Mouse (Mus musculus) heart, embryonic 16.5 days (tissue): ENCODE results near the gene Sorcs2. TPM values are rescaled to one million over a fixed set of nuclear protein-coding genes. Genes with fewer than 3 reads are reported as not detected.

Experiments used
- ATAC-seq: fragments of 200-750 bp; cut with Nextera tagmentation; replicated peaks from 2 replicates; pipeline ENCODE4 v1.8.0; 2017; ENCODE audit warnings: moderate number of reproducible peaks; ENCODE audit not compliant: insufficient read depth, low FRiP score; ENCODE audit errors: extremely low read depth
- H3K27ac ChIP-seq: fragments of 300-500 bp; sonication (generic); 2 replicates; pipeline ENCODE4 v1.5.1; 2014; ENCODE audit warnings: mild to moderate bottlenecking, low read length, control low read depth, moderate library complexity
- H3K27me3 ChIP-seq: fragments of 300-500 bp; sonication (generic); 2 replicates; pipeline ENCODE4 v1.6.1; 2014; ENCODE audit warnings: low read length, mixed read lengths; ENCODE audit not compliant: control insufficient read depth, insufficient read depth
- H3K36me3 ChIP-seq: fragments of 300-500 bp; sonication (generic); 2 replicates; pipeline ENCODE4 v1.6.1; 2014; ENCODE audit not compliant: control insufficient read depth, insufficient read depth
- H3K4me1 ChIP-seq: fragments of 300-500 bp; sonication (generic); 2 replicates; pipeline ENCODE4 v1.6.1; 2014; ENCODE audit warnings: low read length, mixed read lengths; ENCODE audit not compliant: control insufficient read depth, insufficient read depth
- H3K4me2 ChIP-seq: fragments of 300-500 bp; sonication (generic); 2 replicates; pipeline ENCODE4 v1.6.1; 2014; ENCODE audit warnings: low read depth, mild to moderate bottlenecking, control low read depth, low read length
- H3K4me3 ChIP-seq: fragments of 300-500 bp; sonication (generic); 2 replicates; pipeline ENCODE4 v1.5.1; 2014; ENCODE audit warnings: mild to moderate bottlenecking, control low read depth, low read length
- H3K9ac ChIP-seq: fragments of 300-500 bp; sonication (generic); 2 replicates; pipeline ENCODE4 v1.6.1; 2014; ENCODE audit warnings: low read length, control low read depth
- H3K9me3 ChIP-seq: fragments of 300-500 bp; sonication (generic); replicated peaks from 2 replicates; pipeline ENCODE4 v1.6.1; 2016; ENCODE audit warnings: low read length; ENCODE audit not compliant: control insufficient read depth
- WGBS: fragments of 180-500 bp; shearing (Covaris S2); extraction: QIAGEN DNeasy Blood & Tissue Kit; methylation state at CpG from one replicate; pipeline ENCODE4 v1.1.7; 2014; 5-methylcytosine and 5-hydroxymethylcytosine counted together
- polyA plus RNA-seq: library from polyadenylated mRNA; unstranded; fragments of >200 nt; fragmentation: Nextera tagmentation; extraction: Ambion mirVana; gene quantifications from 2 replicates; pipeline ENCODE4 v1.2.1, GENCODE M21; 2015

Sorcs2 gene
- polyA plus RNA-seq, 1 experiment from 2014 or later, result 8.2 TPM

DNA sequence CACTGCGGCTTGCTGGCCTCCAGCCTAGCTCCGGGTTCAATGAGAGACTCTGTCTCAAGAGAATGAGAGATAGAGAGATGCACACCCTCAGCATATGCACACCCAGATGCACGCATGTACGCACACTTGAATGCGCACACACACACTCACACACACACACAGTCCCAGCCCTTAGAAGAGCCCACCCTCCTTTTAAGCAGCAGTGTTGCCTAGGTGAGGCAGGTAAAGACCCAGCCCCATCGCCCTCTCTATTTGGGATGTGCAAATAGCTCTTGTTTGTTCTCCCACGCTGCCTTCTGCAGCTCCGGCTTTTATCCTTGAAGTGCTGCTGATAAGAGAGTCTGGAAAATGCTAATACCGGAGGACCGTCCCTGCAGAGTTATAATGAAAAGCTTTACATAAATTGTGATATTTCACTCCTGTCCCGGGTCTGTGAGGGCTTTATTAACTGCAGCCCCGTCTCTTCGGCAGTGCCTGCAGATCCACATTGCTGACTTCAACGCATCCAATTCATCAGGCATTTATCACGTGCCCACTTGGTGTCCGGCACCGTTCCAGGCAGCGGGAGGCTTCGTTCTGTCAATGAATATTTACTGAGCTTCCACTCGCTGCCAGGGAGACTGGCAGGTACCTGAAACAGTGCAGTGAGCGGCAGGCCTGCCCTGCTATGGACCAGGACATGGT, 67.3 kb downstream of the Sorcs2 start:
- no peak overlapping the region for H3K9ac ChIP-seq
- H3K9me3 ChIP-seq, result no peaks in the 10 kb centered on the region
- no peak overlapping the region for H3K4me3 ChIP-seq
- H3K4me2 ChIP-seq, result no peak overlapping the region
- H3K4me1 ChIP-seq, result peaks cover 9% of the 10 kb centered on the region; the same call in 1 of the 2 replicates
- H3K27ac ChIP-seq, result no peak overlapping the region
- no peaks in the 10 kb centered on the region for H3K36me3 ChIP-seq
- ATAC-seq, result no peak
- no peaks in the 10 kb centered on the region for H3K27me3 ChIP-seq
- WGBS, result 38% methylated on average over 21 of the region's 21 CpGs

DNA sequence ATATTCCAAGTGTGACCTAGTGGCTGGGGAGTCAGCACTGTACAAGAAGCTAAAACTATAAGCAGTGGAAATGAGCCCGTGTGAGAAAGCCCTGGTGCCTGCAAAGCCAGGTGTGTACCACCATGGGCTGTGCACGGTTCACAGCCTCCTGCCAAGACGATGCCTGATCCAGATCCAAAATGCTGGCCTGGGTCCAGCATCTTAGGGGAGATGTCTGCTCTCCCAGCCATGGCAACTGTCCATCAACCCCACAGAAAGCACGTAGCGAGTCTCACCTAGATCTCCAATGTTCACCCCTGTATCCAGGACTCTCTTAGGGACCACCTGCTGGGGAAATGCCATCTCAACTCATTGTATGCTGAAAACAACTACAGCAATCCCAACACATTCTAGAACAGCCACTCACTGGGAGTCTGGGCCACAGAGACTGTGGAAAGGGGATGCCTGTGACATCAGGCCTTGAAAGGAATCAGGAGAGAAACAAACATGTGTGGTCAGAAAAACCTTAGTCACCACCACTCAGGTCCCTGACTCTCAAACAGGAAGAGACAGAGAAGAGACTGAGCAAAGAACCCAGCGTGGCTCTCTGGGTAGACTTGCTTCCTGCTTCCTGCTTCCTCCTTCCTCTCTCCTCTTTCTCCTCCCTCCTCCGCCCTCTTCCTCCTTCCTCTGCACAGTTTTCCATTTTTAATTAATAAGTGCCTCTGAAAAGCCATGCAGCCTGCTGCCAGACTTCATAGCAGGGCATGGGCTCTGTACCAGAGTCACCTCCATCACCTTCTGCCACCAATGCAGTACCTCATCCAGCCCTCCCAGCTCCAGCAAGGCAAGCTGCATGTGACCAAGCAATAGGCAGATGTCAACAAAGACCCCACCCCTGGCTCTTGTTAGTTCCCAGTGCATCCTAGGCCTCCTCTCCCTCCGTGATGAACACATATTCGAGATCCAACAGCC, 71.6 kb downstream of the Sorcs2 start:
- H3K9ac ChIP-seq, result no peak overlapping the region
- H3K4me1 ChIP-seq, result peaks cover 25% of the 10 kb centered on the region
- H3K27me3 ChIP-seq, result no peaks in the 10 kb centered on the region
- H3K27ac ChIP-seq, result no peak overlapping the region
- no peak for ATAC-seq
- 79% methylated on average over 9 of the region's 9 CpGs for WGBS
- H3K9me3 ChIP-seq, result no peaks in the 10 kb centered on the region
- H3K4me3 ChIP-seq, result no peak overlapping the region
- no peaks in the 10 kb centered on the region for H3K36me3 ChIP-seq
- no peak overlapping the region for H3K4me2 ChIP-seq

DNA sequence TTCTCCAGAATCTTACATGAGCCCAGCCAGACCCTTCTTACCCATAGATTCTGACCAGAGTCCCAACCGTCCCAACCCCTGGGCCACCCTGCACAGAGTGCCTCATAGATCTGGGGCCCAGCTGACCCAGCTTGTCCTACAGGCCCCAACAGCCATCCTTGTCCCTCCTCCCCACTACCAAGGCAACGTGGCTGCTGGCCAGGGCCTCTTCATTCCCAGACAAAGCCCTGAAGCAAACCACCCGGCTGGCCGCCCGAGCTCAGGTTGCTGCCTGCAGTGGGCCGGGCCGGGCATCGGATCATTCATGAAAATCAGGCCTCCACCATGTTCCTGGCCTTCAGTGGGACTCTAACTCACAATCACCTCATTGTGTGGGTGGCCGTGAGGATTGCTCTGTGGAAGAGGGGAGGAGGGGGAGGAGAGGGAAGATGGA, 73.8 kb downstream of the Sorcs2 start:
- Histone ChIP-seq H3K4me2 (0 out of 2 replicates have a peak overlapping the region, but pooled peaks have one; percentile 7), H3K9me3 (no peaks in the 10 kb centered on the region), H3K4me1 (peaks cover 18% of the 10 kb centered on the region), H3K27ac (peak overlapping the region; percentile 42; the same call in 1 of the 2 replicates), H3K36me3 (no peaks in the 10 kb centered on the region), H3K9ac (no peak overlapping the region), H3K4me3 (no peak overlapping the region), H3K27me3 (no peaks in the 10 kb centered on the region)
- WGBS, result 42% methylated on average over 9 of the region's 9 CpGs
- ATAC-seq, result peak; percentile 47

DNA sequence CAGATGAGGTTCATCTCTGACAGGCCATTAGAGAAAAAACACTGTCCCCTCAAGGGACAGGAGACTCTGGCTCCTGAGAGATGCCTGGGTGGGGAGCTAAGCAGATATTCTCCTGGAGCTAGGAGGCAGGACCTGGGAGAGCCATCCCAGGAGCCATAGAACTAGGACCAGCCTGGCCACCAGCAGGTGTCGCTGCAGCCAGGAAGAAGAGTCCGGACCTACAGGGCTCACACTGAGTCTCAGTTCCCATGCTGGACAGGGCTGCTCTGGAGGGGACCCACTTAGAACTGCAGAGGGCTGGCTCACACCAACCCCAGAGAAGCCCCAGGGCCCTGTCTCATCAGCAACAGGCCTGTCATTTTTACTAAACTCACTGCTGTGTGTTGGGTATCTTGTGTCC, 74.4 kb downstream of the Sorcs2 start:
- ATAC-seq, result peak; percentile 84
- H3K36me3 ChIP-seq, result no peaks in the 10 kb centered on the region
- H3K27ac ChIP-seq, result no peak overlapping the region
- H3K4me3 ChIP-seq, result no peak overlapping the region
- no peaks in the 10 kb centered on the region for H3K9me3 ChIP-seq
- no peak overlapping the region for H3K9ac ChIP-seq
- WGBS, result 0% methylated on average over 2 of the region's 2 CpGs
- H3K4me1 ChIP-seq, result peaks cover 18% of the 10 kb centered on the region
- 0 out of 2 replicates have a peak overlapping the region, but pooled peaks have one; percentile 7 for H3K4me2 ChIP-seq
- H3K27me3 ChIP-seq, result no peaks in the 10 kb centered on the region

DNA sequence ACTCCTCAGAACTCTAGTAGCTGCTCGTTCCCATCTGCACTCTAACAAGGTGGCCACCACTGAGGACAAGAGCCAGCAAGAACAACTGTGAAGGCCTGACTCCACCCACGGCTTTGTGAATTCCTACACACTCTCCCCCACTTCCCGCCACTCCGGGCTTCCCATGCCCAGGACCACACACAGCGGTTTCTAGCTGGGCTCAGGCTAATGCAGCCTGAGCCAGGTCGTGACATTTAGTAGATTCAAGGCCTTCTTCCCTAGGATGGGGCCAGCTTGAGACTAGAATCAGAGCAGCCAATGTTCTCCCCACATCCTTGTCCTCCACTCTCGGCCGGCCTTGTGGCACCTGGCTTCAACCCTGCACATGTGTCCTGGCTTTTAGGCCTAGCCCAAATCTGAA, 76.4 kb downstream of the Sorcs2 start:
- Histone ChIP-seq H3K36me3 (no peaks in the 10 kb centered on the region), H3K27ac (no peak overlapping the region), H3K9me3 (no peaks in the 10 kb centered on the region), H3K4me1 (peaks cover 17% of the 10 kb centered on the region), H3K9ac (no peak overlapping the region), H3K27me3 (no peaks in the 10 kb centered on the region), H3K4me3 (no peak overlapping the region), H3K4me2 (no peak overlapping the region)
- WGBS, result 52% methylated on average over 8 of the region's 8 CpGs
- ATAC-seq, result no peak

DNA sequence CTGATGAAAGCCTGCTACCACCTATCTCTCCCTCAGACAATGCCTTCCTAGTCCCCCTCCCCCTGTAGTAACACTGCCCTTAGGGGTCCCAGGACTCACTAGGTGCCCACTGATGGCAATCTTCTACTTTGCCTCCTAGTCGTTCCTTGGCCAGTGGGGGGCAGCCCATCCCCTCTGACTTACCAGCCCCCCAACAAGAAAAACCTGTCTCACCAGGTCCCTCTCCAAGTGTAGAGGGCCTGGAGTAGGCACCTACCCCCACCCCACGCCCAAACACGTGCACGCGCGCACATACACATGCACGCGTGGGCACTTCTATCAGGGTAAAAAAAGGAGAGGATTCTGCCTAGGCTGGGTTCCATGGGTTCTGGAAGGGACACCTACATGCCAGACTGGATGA, 77.3 kb downstream of the Sorcs2 start:
- peaks cover 15% of the 10 kb centered on the region for H3K4me1 ChIP-seq

DNA sequence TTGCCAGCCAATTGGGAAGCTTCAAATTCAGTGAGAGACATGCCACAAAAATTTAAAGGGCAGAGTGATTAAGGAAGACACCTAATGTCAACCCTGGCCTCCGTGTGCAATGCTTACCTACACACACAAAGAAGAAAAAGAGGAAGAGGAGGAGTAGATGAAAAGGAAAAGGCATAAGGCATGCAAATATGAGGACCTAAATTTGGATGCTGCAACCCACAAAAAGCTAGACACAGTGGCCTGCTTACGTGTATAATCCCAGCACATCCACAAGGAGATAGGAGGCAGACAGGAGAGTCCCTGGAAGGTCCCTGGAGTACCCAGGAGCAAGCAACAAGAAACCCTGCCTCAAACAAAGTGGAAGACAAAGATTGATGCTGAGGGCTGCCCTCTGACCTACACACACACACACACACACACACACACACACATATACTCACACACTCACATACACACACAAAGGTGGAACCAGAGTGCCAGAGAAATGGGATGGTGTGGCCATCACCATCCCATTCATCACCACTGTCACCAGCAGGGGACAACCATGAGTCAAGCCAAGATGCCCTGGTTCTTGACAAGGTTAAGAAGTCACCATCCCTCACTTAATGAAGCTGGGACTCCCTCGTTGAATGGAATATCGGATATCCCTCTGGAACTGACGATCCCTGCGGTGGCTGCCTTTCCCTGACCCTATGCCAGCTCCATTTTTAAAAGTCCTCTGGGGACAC, 80.1 kb downstream of the Sorcs2 start:
- Histone ChIP-seq H3K4me1 (peaks cover 19% of the 10 kb centered on the region), H3K27me3 (no peaks in the 10 kb centered on the region), H3K9me3 (no peaks in the 10 kb centered on the region), H3K36me3 (no peaks in the 10 kb centered on the region), H3K27ac (no peak overlapping the region), H3K9ac (no peak overlapping the region), H3K4me2 (no peak overlapping the region), H3K4me3 (no peak overlapping the region)
- ATAC-seq, result no peak
- whole genome bisulfite sequencing, result 68% methylated on average over 6 of the region's 6 CpGs

More for the DNA sequence above, 77.3 kb downstream of the Sorcs2 start:
- Histone ChIP-seq H3K4me2 (no peak overlapping the region), H3K9ac (no peak overlapping the region), H3K4me3 (no peak overlapping the region), H3K9me3 (no peaks in the 10 kb centered on the region), H3K27ac (no peak overlapping the region), H3K36me3 (no peaks in the 10 kb centered on the region), H3K27me3 (no peaks in the 10 kb centered on the region)
- no peak for ATAC-seq
- 79% methylated on average over 8 of the region's 8 CpGs for WGBS

DNA sequence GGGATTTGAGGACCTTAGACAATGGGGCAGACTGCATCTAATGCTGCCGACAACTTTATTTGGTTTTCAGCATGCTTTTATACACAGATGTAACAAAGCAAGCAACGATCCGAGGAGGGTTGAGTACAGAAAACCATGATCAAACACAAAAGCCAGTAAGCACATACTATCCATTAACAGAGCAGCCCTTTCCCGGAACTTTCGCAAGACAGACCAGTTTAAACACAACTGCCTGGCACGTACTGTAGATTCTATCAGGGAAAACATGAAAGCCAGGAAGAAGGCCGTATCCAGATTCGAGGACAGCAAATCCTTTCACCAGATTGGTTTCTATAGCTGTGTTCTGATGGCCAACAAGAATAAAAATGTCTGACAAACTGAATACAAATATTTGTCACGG, 82.8 kb downstream of the Sorcs2 start:
- H3K4me1 ChIP-seq, result peaks cover 20% of the 10 kb centered on the region
- no peak overlapping the region for H3K9ac ChIP-seq
- no peak overlapping the region for H3K27ac ChIP-seq
- no peak for ATAC-seq
- no peak overlapping the region for H3K4me2 ChIP-seq
- no peak overlapping the region for H3K4me3 ChIP-seq
- no peaks in the 10 kb centered on the region for H3K36me3 ChIP-seq
- WGBS, result 85% methylated on average over 9 of the region's 9 CpGs
- H3K9me3 ChIP-seq, result no peaks in the 10 kb centered on the region
- H3K27me3 ChIP-seq, result no peaks in the 10 kb centered on the region
